Mouse (Mus musculus) liver, adult 2 months (tissue): Measurements from ENCODE around the gene Prpf8. TPM values are rescaled to one million over a fixed set of nuclear protein-coding genes. Genes with fewer than 3 reads are reported as not detected.

Source experiments
- DNase-seq: peaks from one replicate; pipeline ENCODE4 v3.0.0-alpha.2; 2011; ENCODE audit warnings: low read depth, low spot score; ENCODE audit errors: extremely low read depth
- H3K27ac ChIP-seq: fragments of 200-500 bp; replicated peaks from 2 replicates; pipeline ENCODE4 v1.5.1; 2012; ENCODE audit warnings: low read depth, mild to moderate bottlenecking, control low read depth, inconsistent platforms, low read length; ENCODE audit not compliant: insufficient read depth
- H3K27me3 ChIP-seq: fragments of 200-500 bp; 2 replicates; pipeline ENCODE4 v1.6.1; 2012; ENCODE audit warnings: mild to moderate bottlenecking, moderate library complexity, low read length, inconsistent platforms; ENCODE audit not compliant: control insufficient read depth, insufficient read depth
- H3K36me3 ChIP-seq: fragments of 200-500 bp; 2 replicates; pipeline ENCODE4 v1.6.1; 2012; ENCODE audit warnings: low read length, inconsistent platforms; ENCODE audit not compliant: control insufficient read depth, insufficient read depth
- H3K4me1 ChIP-seq: fragments of 200-500 bp; 2 replicates; pipeline ENCODE4 v1.6.1; 2011; ENCODE audit warnings: low read length; ENCODE audit not compliant: control insufficient read depth, insufficient read depth
- H3K4me3 ChIP-seq: fragments of 200-500 bp; 2 replicates; pipeline ENCODE4 v1.5.1; 2011; ENCODE audit warnings: low read depth, mild to moderate bottlenecking, control low read depth, low read length, moderate library complexity; ENCODE audit not compliant: insufficient read depth
- H3K79me2 ChIP-seq: fragments of 200-500 bp; 2 replicates; pipeline ENCODE4 v1.6.1; 2012; ENCODE audit warnings: inconsistent platforms, mild to moderate bottlenecking, low read length, moderate library complexity; ENCODE audit not compliant: control insufficient read depth, insufficient read depth
- H3K9ac ChIP-seq: fragments of 200-500 bp; 2 replicates; pipeline ENCODE4 v1.6.1; 2012; ENCODE audit warnings: low read depth, mild to moderate bottlenecking, control low read depth, inconsistent platforms, low read length
- CTCF ChIP-seq: fragments of 200-500 bp; IDR thresholded peaks from 2 replicates; pipeline ENCODE4 v1.5.1; 2011; ENCODE audit warnings: low read depth, low read length, control low read depth
- POLR2A ChIP-seq: fragments of 200-500 bp; IDR thresholded peaks from 2 replicates; pipeline ENCODE4 v1.6.1; 2011; ENCODE audit warnings: low read length, control low read depth; ENCODE audit not compliant: insufficient read depth; ENCODE audit errors: extremely low read depth
- WGBS: fragments of 180-500 bp; shearing (Covaris S2); methylation state at CpG from one replicate; pipeline ENCODE4 v1.1.7; 2018; 5-methylcytosine and 5-hydroxymethylcytosine counted together
- polyA plus RNA-seq: library from polyadenylated mRNA; depleted of rRNA; stranded (reverse); fragments of >200 nt; gene quantifications from 2 replicates; pipeline ENCODE4 v1.2.3, GENCODE M21; 2012
- total RNA-seq: library from RNA; depleted of rRNA; stranded (reverse); fragments of >200 nt; gene quantifications from 2 replicates; pipeline ENCODE4 v1.2.3, GENCODE M21; 2014

The Prpf8 gene
- total and polyA plus RNA-seq, 2 experiments, result 63.3 to 72.8 TPM

GRCm38 (mm10) chr11:75469261-75469660, 17.4 kb upstream of the Prpf8 start:
- peaks cover 27% of the 10 kb centered on the region for H3K4me1 ChIP-seq
- peak; percentile 77 for DNase-seq
- peak overlapping the region; percentile 84; the same call in 1 of the 2 replicates for H3K27ac ChIP-seq
- H3K79me2 ChIP-seq, result no peaks in the 10 kb centered on the region
- H3K27me3 ChIP-seq, result no peaks in the 10 kb centered on the region
- WGBS, result 52% methylated on average over 4 of the region's 4 CpGs
- TF ChIP-seq CTCF (no peak), POLR2A (no peak)
- H3K9ac ChIP-seq, result no peak overlapping the region
- H3K4me3 ChIP-seq, result peak overlapping the region; percentile 3; the same call in 1 of the 2 replicates
- H3K36me3 ChIP-seq, result peaks cover 18% of the 10 kb centered on the region

GRCm38 (mm10) chr11:75470675-75471074, 15.9 kb upstream of the Prpf8 start:
- Histone ChIP-seq H3K4me1 (peaks cover 17% of the 10 kb centered on the region), H3K4me3 (no peak overlapping the region), H3K27ac (no peak overlapping the region), H3K79me2 (no peaks in the 10 kb centered on the region), H3K27me3 (no peaks in the 10 kb centered on the region), H3K36me3 (peaks cover 4% of the 10 kb centered on the region), H3K9ac (no peak overlapping the region)
- 57% methylated on average over 3 of the region's 3 CpGs for WGBS
- no peak for DNase-seq
- no peak for TF ChIP-seq CTCF
- no peak for TF ChIP-seq POLR2A

- Histone ChIP-seq H3K79me2 (no peaks in the 10 kb centered on the region), H3K4me3 (no peak overlapping the region), H3K36me3 (no peaks in the 10 kb centered on the region), H3K27ac (peak overlapping the region; percentile 55), H3K27me3 (no peaks in the 10 kb centered on the region), H3K9ac (0 out of 2 replicates have a peak overlapping the region, but pooled peaks have one; percentile 17), H3K4me1 (peaks cover 17% of the 10 kb centered on the region; the same call in 1 of the 2 replicates)
- peak; percentile 89 for DNase-seq
- 17% methylated on average over 11 of the region's 11 CpGs for WGBS
- no peak for TF ChIP-seq POLR2A
- TF ChIP-seq CTCF, result no peak
These were observed 14.0 kb upstream of the Prpf8 start for GRCm38 (mm10) chr11:75472469-75473081.

- Histone ChIP-seq H3K36me3 (no peaks in the 10 kb centered on the region), H3K27ac (no peak overlapping the region), H3K79me2 (no peaks in the 10 kb centered on the region), H3K27me3 (no peaks in the 10 kb centered on the region), H3K9ac (no peak overlapping the region), H3K4me3 (no peak overlapping the region), H3K4me1 (peaks cover 15% of the 10 kb centered on the region; the same call in 1 of the 2 replicates)
- 85% methylated on average over 7 of the region's 7 CpGs for WGBS
- TF ChIP-seq CTCF, result no peak
- TF ChIP-seq POLR2A, result no peak
- no peak for DNase-seq
These were observed 13.2 kb upstream of the Prpf8 start for GRCm38 (mm10) chr11:75473376-75473775.

GRCm38 (mm10) chr11:75486192-75486591, 424 bp upstream of the Prpf8 start:
- H3K4me3 ChIP-seq, result no peak overlapping the region
- H3K9ac ChIP-seq, result no peak overlapping the region
- 23% methylated on average over 3 of the region's 3 CpGs for WGBS

GRCm38 (mm10) chr11:75487496-75487895, 880 bp downstream of the Prpf8 start:
- WGBS, result 11% methylated on average over 6 of the region's 6 CpGs
- no peak for TF ChIP-seq POLR2A
- no peak for TF ChIP-seq CTCF

More at GRCm38 (mm10) chr11:75486192-75486591, 424 bp upstream of the Prpf8 start:
- TF ChIP-seq CTCF (no peak), POLR2A (no peak)
- peaks cover 6% of the 10 kb centered on the region for H3K4me1 ChIP-seq
- no peak for DNase-seq
- H3K27ac ChIP-seq, result no peak overlapping the region
- peaks cover 11% of the 10 kb centered on the region; the same call in 1 of the 2 replicates for H3K79me2 ChIP-seq
- H3K27me3 ChIP-seq, result no peaks in the 10 kb centered on the region
- peaks cover 20% of the 10 kb centered on the region for H3K36me3 ChIP-seq

More at GRCm38 (mm10) chr11:75487496-75487895, 880 bp downstream of the Prpf8 start:
- H3K36me3 ChIP-seq, result peaks cover 33% of the 10 kb centered on the region
- DNase-seq, result no peak
- peaks cover 11% of the 10 kb centered on the region; the same call in 1 of the 2 replicates for H3K79me2 ChIP-seq
- peaks cover 6% of the 10 kb centered on the region for H3K4me1 ChIP-seq
- H3K27ac ChIP-seq, result peak overlapping the region; percentile 46
- H3K4me3 ChIP-seq, result peak overlapping the region; percentile 85
- no peaks in the 10 kb centered on the region for H3K27me3 ChIP-seq
- peak overlapping the region; percentile 88 for H3K9ac ChIP-seq
